Mouse (Mus musculus): ENCODE measurements around the gene Ksr1.

DNA sequence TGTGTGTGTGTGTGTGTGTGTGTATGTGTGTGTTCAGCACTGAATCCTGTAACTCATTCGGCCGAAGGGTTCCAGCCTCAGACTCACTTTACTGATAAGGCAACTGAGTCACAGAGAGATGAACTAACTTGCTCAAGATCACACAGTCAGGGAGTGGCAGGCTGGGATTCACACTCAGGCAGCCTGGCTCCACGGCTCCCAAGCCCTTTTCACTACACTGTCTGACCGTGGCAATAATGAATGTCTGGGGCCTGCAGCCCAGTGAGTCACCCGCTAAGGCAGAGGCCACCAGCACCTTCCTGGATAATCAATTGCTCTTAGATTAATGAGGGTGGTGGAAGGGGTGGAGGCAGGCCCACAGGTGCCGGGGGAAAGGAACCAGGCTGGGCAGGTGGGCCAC lies 41.2 kb downstream of the Ksr1 start:
- TF ChIP-seq CTCF (IDR thresholded peaks at IDR 0.05; ENCODE audit: low read depth, low read length) (no peak), POLR2A (IDR thresholded peaks at IDR 0.05; ENCODE audit: extremely low read depth, insufficient read depth, low read length) (no peak)

Measured in liver, adult 2 months (tissue).